Mouse (Mus musculus): ENCODE measurements around the gene Gm5475. TPM values are rescaled to one million over a fixed set of nuclear protein-coding genes. Genes with fewer than 3 reads are reported as not detected.
"Not testable (repeated sequence)": the region's sequence is repeated elsewhere in the genome, so short reads cannot be mapped to it uniquely, and the experiment has no call there.

Gm5475 gene
- not detected in 2 replicates for polyA plus RNA-seq (2012; ENCODE audit: insufficient read depth, low replicate concordance)

DNA sequence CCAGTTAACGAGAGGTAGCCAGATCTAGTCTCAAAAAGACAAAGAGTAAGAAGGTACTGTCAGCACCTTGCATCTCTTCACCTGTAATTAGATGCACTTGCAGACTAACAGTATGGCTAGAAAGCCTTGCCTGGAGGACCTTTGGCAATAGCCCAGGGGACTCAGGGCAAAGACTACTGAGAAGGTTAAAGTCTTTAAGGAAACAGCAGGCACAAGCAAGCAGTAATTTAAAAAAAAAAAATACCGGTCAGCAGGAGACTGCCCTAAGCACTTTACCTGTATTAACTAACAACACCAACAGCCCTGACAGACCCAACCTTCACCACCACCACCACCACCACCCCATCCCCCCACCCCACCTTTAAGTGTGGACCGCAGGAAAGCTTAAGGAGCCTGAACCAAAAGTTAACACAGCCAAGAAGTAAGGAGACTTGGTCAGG is at the start of gene Gm5475:
Gene Gm5475, plus strand, starts transcription at position 390 of the 440 bp plus-strand sequence.
- H3K36me3 ChIP-seq (replicated peaks; ENCODE audit: low read length) = not testable (repeated sequence)
- Histone ChIP-seq H3K4me1 (peaks cover 66% of the 10 kb centered on the region), H3K27me3 (replicated peaks) (peaks cover 30% of the 10 kb centered on the region), H3K9me3 (peaks cover 10% of the 10 kb centered on the region; the same call in 1 of the 2 replicates), H3K4me3 (replicated peaks) (peak within 1 kb of the TSS; percentile 96)

DNA sequence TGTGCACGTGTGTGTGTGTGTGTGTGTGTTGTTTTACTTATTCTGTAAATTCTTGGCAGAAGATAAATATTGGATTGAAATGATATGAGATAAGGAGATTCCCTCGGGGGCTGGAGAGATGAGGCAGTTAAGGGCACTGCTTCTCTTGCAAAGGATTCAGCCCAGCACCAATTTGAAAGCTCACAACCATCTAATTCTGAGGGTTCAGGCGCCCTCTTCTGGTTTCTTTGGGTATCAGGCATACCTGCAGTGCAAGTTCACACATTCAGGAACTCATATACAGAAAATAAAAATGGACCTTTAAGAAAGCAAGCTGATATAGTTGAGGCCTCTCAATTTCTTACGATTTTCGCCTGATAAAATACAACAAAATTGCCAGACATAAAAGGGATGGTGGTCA is 46.9 kb upstream of the Gm5475 start:
- Histone ChIP-seq H3K4me1 (peaks cover 8% of the 10 kb centered on the region; the same call in 1 of the 2 replicates), H3K36me3 (replicated peaks; ENCODE audit: low read length) (no peaks in the 10 kb centered on the region), H3K9me3 (peaks cover 9% of the 10 kb centered on the region), H3K4me3 (replicated peaks) (no peak overlapping the region), H3K27me3 (replicated peaks) (peaks cover 10% of the 10 kb centered on the region)
- TF ChIP-seq FLI1 (IDR thresholded peaks at IDR 0.05; ENCODE audit: low read length) (no peak), GATA1 (IDR thresholded peaks at IDR 0.05; ENCODE audit: borderline replicate concordance, low read length) (no peak)

DNA sequence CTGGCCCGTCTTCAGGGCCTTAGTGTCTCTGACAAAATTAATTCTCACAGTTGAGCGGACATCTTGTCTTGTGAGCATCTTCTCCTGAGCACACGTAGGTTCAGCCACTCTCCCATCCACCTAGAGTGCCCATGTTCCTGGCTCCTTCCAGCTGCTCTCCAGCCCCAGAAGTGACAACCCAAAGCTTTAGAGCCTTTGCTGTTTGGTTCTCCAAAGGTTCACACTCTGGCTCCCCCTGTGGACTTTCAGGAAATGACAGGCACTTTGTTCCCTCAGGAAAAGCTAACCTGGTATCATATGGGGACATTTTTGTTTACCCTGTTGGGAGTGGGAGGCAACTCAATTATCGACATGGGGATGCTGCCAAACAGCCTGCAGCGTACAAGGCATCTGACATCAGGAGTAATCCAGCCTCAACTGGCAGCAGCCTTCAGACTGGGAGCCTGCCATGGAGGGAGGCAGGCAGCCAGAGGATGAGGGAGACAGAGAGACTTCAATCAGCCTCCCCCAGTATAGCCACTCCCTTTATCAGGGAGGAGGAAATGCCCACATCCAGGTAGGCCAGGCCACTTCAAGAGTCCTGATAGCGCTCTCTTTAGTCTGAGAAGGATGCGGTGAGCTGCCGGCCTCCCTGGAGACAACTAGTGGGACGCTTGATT is 44.0 kb upstream of the Gm5475 start:
- not testable (repeated sequence) for H3K36me3 ChIP-seq (replicated peaks; ENCODE audit: low read length); H3K4me3 ChIP-seq (replicated peaks); H3K9me3 ChIP-seq; H3K4me1 ChIP-seq
- H3K27me3 ChIP-seq (replicated peaks) = peaks cover 22% of the 10 kb centered on the region

DNA sequence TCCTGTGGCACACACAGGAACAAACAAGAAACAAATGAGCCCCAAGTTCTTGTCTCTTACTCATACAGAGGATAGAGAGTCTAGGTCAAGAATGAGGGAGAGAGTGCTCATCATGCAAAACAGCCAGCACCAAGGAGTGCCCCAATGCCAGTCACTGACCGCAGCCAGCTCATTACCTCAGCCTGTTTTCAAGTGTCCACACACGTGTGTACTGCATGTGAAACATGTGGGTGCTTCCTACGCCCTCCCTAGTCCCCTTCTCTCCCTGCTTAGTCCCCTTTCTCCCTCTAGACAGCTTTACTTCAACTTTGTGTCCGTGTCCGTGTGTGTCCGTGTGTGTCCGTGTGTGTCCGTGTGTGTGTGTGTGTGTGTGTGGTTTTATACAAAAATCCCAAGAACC is 42.3 kb upstream of the Gm5475 start:
- no peak for TF ChIP-seq GATA1 (IDR thresholded peaks at IDR 0.05; ENCODE audit: borderline replicate concordance, low read length)
- TF ChIP-seq FLI1 (IDR thresholded peaks at IDR 0.05; ENCODE audit: low read length) = no peak

DNA sequence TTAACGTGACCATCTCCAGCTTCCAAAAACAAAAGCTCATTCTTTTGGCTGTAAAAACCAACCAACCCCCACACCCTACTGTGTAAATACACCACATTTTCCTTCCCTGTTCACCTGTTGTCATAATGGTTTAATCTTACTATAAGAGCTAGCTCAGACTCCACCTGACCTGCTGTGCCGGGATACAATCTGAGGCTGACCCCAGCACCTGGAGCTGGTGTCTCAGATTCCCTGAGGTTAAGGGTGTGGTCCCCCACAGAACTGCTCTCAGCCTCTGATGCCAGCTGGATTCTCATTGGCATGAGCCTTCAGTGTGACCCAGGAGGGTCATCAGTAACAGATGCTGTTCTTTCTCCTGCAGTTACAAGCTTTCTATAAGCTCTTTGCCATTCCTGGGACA is 41.8 kb upstream of the Gm5475 start:
- H3K27me3 ChIP-seq (replicated peaks) = peaks cover 33% of the 10 kb centered on the region
- no peak overlapping the region for H3K4me3 ChIP-seq (replicated peaks)
- no peaks in the 10 kb centered on the region for H3K9me3 ChIP-seq
- TF ChIP-seq FLI1 (IDR thresholded peaks at IDR 0.05; ENCODE audit: low read length) (no peak), GATA1 (IDR thresholded peaks at IDR 0.05; ENCODE audit: borderline replicate concordance, low read length) (no peak)
- peaks cover 8% of the 10 kb centered on the region; the same call in 1 of the 2 replicates for H3K4me1 ChIP-seq
- no peaks in the 10 kb centered on the region for H3K36me3 ChIP-seq (replicated peaks; ENCODE audit: low read length)

More for the DNA sequence above, 42.3 kb upstream of the Gm5475 start:
- H3K4me3 ChIP-seq (replicated peaks) = no peak overlapping the region
- H3K36me3 ChIP-seq (replicated peaks; ENCODE audit: low read length) = no peaks in the 10 kb centered on the region
- H3K9me3 ChIP-seq = no peaks in the 10 kb centered on the region
- H3K4me1 ChIP-seq = peaks cover 8% of the 10 kb centered on the region; the same call in 1 of the 2 replicates
- H3K27me3 ChIP-seq (replicated peaks) = peaks cover 29% of the 10 kb centered on the region

DNA sequence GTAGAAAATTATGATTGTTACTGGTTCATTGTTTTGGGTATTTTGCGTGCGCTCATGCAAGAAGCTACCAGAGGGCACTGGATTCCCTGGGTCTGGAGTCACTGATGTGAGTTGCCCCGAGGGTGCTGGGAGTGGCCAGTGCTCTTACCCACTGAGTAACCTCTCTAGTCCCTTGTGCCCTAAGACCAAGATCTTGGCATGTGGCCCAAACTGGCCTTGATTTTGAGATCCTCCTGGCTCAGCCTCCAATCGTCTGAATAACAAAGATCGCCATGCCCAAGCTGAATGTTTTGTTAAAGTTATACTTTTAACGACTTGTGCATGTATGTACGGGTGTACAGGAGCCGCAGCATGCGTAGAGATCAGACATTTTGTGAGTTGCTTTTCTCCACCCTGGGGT is 36.2 kb upstream of the Gm5475 start:
- no peak overlapping the region for H3K4me3 ChIP-seq (replicated peaks)
- H3K36me3 ChIP-seq (replicated peaks; ENCODE audit: low read length) = peaks cover 7% of the 10 kb centered on the region
- no peaks in the 10 kb centered on the region for H3K9me3 ChIP-seq
- peaks cover 7% of the 10 kb centered on the region; the same call in 1 of the 2 replicates for H3K4me1 ChIP-seq
- H3K27me3 ChIP-seq (replicated peaks) = peaks cover 27% of the 10 kb centered on the region
- TF ChIP-seq FLI1 (IDR thresholded peaks at IDR 0.05; ENCODE audit: low read length) (no peak), GATA1 (IDR thresholded peaks at IDR 0.05; ENCODE audit: borderline replicate concordance, low read length) (no peak)

DNA sequence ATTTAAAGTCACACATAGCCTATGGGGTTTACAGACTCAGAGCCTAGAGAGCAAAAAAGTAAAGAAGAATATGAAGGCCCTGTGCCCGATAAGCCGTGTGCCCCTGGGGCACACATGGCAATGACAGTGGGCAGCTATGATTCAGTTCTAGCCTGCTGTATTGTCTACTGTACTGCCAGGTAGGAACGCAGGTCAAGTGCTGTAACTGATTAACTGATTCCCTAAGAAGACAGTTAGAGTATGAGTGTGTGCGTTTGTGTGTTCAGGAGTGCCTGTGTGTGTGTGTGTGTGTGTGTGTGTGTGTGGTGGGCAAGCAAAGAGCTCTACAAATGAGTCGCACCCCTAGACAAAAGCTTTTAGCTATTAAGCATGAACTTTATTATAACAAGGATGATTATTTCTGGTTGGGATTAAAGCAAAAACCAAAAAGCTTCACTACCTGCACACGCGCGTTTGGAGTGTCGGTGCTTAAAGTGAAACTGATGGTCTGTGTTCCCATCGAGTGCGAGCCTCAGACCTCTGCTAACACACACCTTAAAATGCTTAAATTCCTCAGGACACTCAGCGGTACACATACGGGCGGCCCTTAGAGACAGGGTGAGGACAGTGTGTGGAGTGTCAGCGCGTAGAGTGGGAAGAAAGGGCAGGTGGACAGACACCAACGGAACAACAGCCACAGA is 34.3 kb upstream of the Gm5475 start:
- peaks cover 16% of the 10 kb centered on the region for H3K36me3 ChIP-seq (replicated peaks; ENCODE audit: low read length)
- H3K4me1 ChIP-seq = peaks cover 11% of the 10 kb centered on the region; the same call in 1 of the 2 replicates
- H3K4me3 ChIP-seq (replicated peaks) = no peak overlapping the region
- H3K27me3 ChIP-seq (replicated peaks) = peaks cover 18% of the 10 kb centered on the region
- no peaks in the 10 kb centered on the region for H3K9me3 ChIP-seq
- TF ChIP-seq GATA1 (IDR thresholded peaks at IDR 0.05; ENCODE audit: borderline replicate concordance, low read length) (no peak), FLI1 (IDR thresholded peaks at IDR 0.05; ENCODE audit: low read length) (no peak)

DNA sequence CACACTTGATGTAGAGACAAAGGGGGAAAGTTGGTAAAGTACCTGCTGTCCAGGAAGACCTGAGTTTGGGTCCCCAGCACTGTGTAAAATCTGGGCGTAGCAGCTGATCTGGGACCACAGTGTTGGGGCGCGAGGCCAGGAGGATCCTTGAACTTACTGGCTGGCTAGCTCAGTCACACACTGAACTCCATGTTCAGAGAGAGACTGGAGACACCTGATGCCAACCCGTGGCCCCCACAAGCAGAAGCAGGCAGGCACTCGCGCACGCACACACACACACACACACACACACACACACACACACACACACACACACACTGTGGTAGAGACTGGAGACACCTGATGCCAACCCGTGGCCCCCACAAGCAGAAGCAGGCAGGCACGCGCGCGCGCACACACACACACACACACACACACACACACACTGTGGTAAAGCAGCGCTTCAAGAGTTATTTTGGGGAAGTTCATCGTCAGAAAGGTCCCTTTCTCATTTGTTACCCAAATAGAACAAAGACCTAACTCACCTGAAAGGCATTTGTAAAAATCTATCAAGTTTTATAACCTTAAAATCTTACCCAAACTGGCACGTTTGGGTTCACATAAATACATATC is 33.6 kb upstream of the Gm5475 start:
- Histone ChIP-seq H3K4me3 (replicated peaks) (no peak overlapping the region), H3K36me3 (replicated peaks; ENCODE audit: low read length) (peaks cover 22% of the 10 kb centered on the region), H3K27me3 (replicated peaks) (peaks cover 13% of the 10 kb centered on the region), H3K9me3 (no peaks in the 10 kb centered on the region), H3K4me1 (peaks cover 11% of the 10 kb centered on the region; the same call in 1 of the 2 replicates)
- TF ChIP-seq GATA1 (IDR thresholded peaks at IDR 0.05; ENCODE audit: borderline replicate concordance, low read length) (no peak), FLI1 (IDR thresholded peaks at IDR 0.05; ENCODE audit: low read length) (no peak)

DNA sequence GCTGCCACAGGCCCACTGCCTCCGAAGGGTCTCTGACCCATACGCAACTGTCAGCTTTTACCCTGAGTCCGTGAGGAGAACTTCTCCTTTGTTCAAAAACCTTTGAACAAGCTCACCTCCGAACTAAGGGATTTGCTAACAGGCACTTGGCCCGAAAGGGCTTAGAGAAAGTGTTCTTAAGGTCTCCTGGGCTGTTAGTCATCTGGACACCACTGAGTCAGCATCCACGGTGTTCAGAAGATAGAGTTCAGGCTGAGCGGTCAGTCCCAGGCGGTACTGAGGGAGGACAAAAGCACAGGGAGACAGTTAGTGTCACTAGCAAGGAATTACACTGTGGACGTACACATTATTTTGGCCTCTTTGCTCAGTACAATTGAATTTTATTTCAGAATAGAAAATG is 33.1 kb upstream of the Gm5475 start:
- Histone ChIP-seq H3K36me3 (replicated peaks; ENCODE audit: low read length) (peaks cover 27% of the 10 kb centered on the region), H3K4me3 (replicated peaks) (no peak overlapping the region), H3K27me3 (replicated peaks) (peaks cover 12% of the 10 kb centered on the region), H3K9me3 (no peaks in the 10 kb centered on the region), H3K4me1 (peaks cover 11% of the 10 kb centered on the region; the same call in 1 of the 2 replicates)
- TF ChIP-seq FLI1 (IDR thresholded peaks at IDR 0.05; ENCODE audit: low read length) = no peak
- TF ChIP-seq GATA1 (IDR thresholded peaks at IDR 0.05; ENCODE audit: borderline replicate concordance, low read length) = no peak

DNA sequence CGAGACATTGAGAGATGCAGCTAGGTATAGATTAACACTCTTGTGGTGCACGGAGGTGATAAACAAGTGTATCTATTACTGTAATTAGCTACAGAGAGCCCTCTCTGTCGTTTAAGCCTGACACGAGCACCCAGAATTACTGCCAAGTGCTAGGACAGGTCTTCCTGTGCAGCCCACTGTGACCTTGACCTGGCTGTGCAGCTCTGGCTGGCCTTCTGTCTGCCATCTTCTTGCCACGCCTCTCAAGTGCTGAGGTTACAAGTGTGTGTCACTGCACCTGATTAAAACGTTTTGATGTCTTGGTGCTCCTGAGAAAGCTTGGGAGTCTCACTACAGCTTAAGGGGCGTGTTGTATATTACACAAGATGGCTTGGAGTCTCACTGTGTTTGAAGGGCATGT is 30.9 kb upstream of the Gm5475 start:
- Histone ChIP-seq H3K36me3 (replicated peaks; ENCODE audit: low read length) (peaks cover 46% of the 10 kb centered on the region), H3K4me1 (peaks cover 27% of the 10 kb centered on the region), H3K27me3 (replicated peaks) (no peaks in the 10 kb centered on the region), H3K9me3 (no peaks in the 10 kb centered on the region), H3K4me3 (replicated peaks) (no peak overlapping the region)
- TF ChIP-seq FLI1 (IDR thresholded peaks at IDR 0.05; ENCODE audit: low read length) = no peak
- TF ChIP-seq GATA1 (IDR thresholded peaks at IDR 0.05; ENCODE audit: borderline replicate concordance, low read length) = no peak
